Mouse (Mus musculus) ES-E14 (cell line): ENCODE measurements around the gene Syngr1. TPM values are rescaled to one million over a fixed set of nuclear protein-coding genes. Genes with fewer than 3 reads are reported as not detected.

ENCODE experiments used
- DNase-seq: peaks from one replicate; pipeline ENCODE4 v3.0.0-alpha.2; 2013; ENCODE audit warnings: low read depth, low spot score
- H3K27ac ChIP-seq: 2 replicates; pipeline ENCODE4 v1.5.1; 2012; ENCODE audit warnings: low read depth, mild to moderate bottlenecking, low read length, moderate library complexity, mixed read lengths; ENCODE audit not compliant: poor library complexity, insufficient read depth, severe bottlenecking
- H3K36me3 ChIP-seq: 2 replicates; pipeline ENCODE4 v1.6.1; 2012; ENCODE audit warnings: mild to moderate bottlenecking, low read length, moderate library complexity, mixed read lengths; ENCODE audit not compliant: control insufficient read depth, poor library complexity, insufficient read depth, severe bottlenecking
- H3K4me1 ChIP-seq, 2 experiments: fragments of 150-350 bp in 1 of 2; sonication (generic) in 1 of 2; 2 replicates each; pipeline ENCODE4 v1.6.1; 2012; ENCODE audit warnings: low read length in 2 of 2, mild to moderate bottlenecking in 1 of 2, mixed read lengths in 1 of 2; ENCODE audit not compliant: control insufficient read depth in 2 of 2, insufficient read depth in 2 of 2, poor library complexity in 1 of 2
- H3K4me3 ChIP-seq, 2 experiments: fragments of 150-350 bp in 1 of 2; sonication (generic) in 1 of 2; 2 replicates each; pipeline ENCODE4 v1.5.1; 2012; ENCODE audit warnings: low read length in 2 of 2, low read depth in 1 of 2, mild to moderate bottlenecking in 1 of 2, mixed read lengths in 1 of 2; ENCODE audit not compliant: insufficient read depth in 1 of 2, poor library complexity in 1 of 2, severe bottlenecking in 1 of 2
- H3K9ac ChIP-seq: 2 replicates; pipeline ENCODE4 v1.6.1; 2012; ENCODE audit warnings: low read depth, mild to moderate bottlenecking, low read length, mixed read lengths; ENCODE audit not compliant: poor library complexity, insufficient read depth, severe bottlenecking
- H3K9me3 ChIP-seq: fragments of 150-350 bp; sonication (generic); 2 replicates; pipeline ENCODE4 v1.6.1; 2012; ENCODE audit warnings: low read depth, mild to moderate bottlenecking, low read length; ENCODE audit not compliant: control insufficient read depth, insufficient read depth
- CHD2 ChIP-seq: IDR thresholded peaks from 2 replicates; pipeline ENCODE4 v1.6.1; 2014; ENCODE audit warnings: mild to moderate bottlenecking, low read depth, low read length, inconsistent platforms
- HCFC1 ChIP-seq: IDR thresholded peaks from 2 replicates; pipeline ENCODE4 v1.6.1; 2012; ENCODE audit warnings: low read length, inconsistent platforms, borderline replicate concordance; ENCODE audit not compliant: insufficient read depth
- MAFK ChIP-seq: IDR thresholded peaks from 2 replicates; pipeline ENCODE4 v1.6.1; 2014; ENCODE audit warnings: mild to moderate bottlenecking, low read depth, low read length, inconsistent platforms; ENCODE audit not compliant: insufficient read depth
- ZC3H11A ChIP-seq: IDR thresholded peaks from 2 replicates; pipeline ENCODE4 v1.6.1; 2012; ENCODE audit warnings: low read depth, mild to moderate bottlenecking, inconsistent platforms, low read length, borderline replicate concordance
- ZNF384 ChIP-seq: IDR thresholded peaks from 2 replicates; pipeline ENCODE4 v1.6.1; 2012; ENCODE audit warnings: low read depth, low read length, inconsistent platforms
- in situ Hi-C, 2 experiments: fragments of 600-800 bp; cut with MboI; formaldehyde crosslinking; loops; one replicate each; pipeline ENCODE4 v1.15.1; 2025; ENCODE audit warnings: low sequenced_read_pairs in 2 of 2, inconsistent platforms in 1 of 2; ENCODE audit not compliant: unreplicated experiment in 2 of 2
- total RNA-seq: library from RNA; depleted of rRNA; stranded (reverse); fragments of 300-350 nt; gene quantifications from 2 replicates; pipeline ENCODE4 v1.2.3, GENCODE M21; 2012

Gene Syngr1
- total RNA-seq, 1 experiment: 78.8 TPM

GRCm38 (mm10) chr15:80132993-80133586, 42.0 kb downstream of the Syngr1 start, which contains the start of gene Tab1:
Tab1 (plus strand) TSS chr15:80133127.
- in situ Hi-C loops: no loop called here
- peak; percentile 77 for DNase-seq
- Histone ChIP-seq H3K27ac (peak within 1 kb of the TSS; percentile 92), H3K4me3 (peak within 1 kb of the TSS; percentile 79 to 92), H3K9ac (peak within 1 kb of the TSS; percentile 94), H3K36me3 (peaks cover 7% of the 10 kb centered on the region; the same call in 1 of the 2 replicates), H3K4me1 (peaks cover 1 to 11% of the 10 kb centered on the region in 2 experiments; a peak in 3 of 4 replicates), H3K9me3 (no peaks in the 10 kb centered on the region)
- TF ChIP-seq HCFC1: peak; percentile 59; the same call in 1 of the 2 replicates
- TF ChIP-seq ZC3H11A: no peak

- DNase-seq: no peak
- peak overlapping the region; percentile 94 for H3K9ac ChIP-seq
- peak overlapping the region; percentile 79 to 92 for H3K4me3 ChIP-seq
- H3K36me3 ChIP-seq: peaks cover 7% of the 10 kb centered on the region; the same call in 1 of the 2 replicates
- H3K9me3 ChIP-seq: no peaks in the 10 kb centered on the region
- in situ Hi-C loops: no loop called here
- H3K4me1 ChIP-seq: peaks cover 1 to 11% of the 10 kb centered on the region in 2 experiments; a peak in 3 of 4 replicates
- H3K27ac ChIP-seq: peak overlapping the region; percentile 92
- TF ChIP-seq MAFK (no peak), HCFC1 (no peak), ZNF384 (no peak), CHD2 (no peak), ZC3H11A (no peak)
These were observed 42.7 kb downstream of the Syngr1 start for GRCm38 (mm10) chr15:80133682-80134449.

GRCm38 (mm10) chr15:80134450-80134847, 43.3 kb downstream of the Syngr1 start:
- Histone ChIP-seq H3K9me3 (no peaks in the 10 kb centered on the region), H3K27ac (peak overlapping the region; percentile 92; the same call in 1 of the 2 replicates), H3K4me1 (peaks cover 1 to 14% of the 10 kb centered on the region in 2 experiments; a peak in 3 of 4 replicates), H3K9ac (peak overlapping the region; percentile 94), H3K4me3 (peak overlapping the region; percentile 79 to 92), H3K36me3 (peaks cover 7% of the 10 kb centered on the region; the same call in 1 of the 2 replicates)
- DNase-seq: no peak
- TF ChIP-seq MAFK (no peak), ZC3H11A (no peak), CHD2 (no peak), ZNF384 (no peak), HCFC1 (no peak)
- in situ Hi-C loops: no loop called here

- Histone ChIP-seq H3K27ac (no peak overlapping the region), H3K9me3 (no peaks in the 10 kb centered on the region), H3K4me1 (peaks cover 1 to 14% of the 10 kb centered on the region in 2 experiments; a peak in 3 of 4 replicates), H3K4me3 (no peak overlapping the region), H3K36me3 (peaks cover 7% of the 10 kb centered on the region; the same call in 1 of the 2 replicates), H3K9ac (no peak overlapping the region)
- TF ChIP-seq CHD2 (no peak), HCFC1 (no peak), ZC3H11A (no peak), ZNF384 (no peak), MAFK (no peak)
- in situ Hi-C loops: no loop called here
- no peak for DNase-seq
These were observed 44.4 kb downstream of the Syngr1 start for GRCm38 (mm10) chr15:80135499-80135898.
